Mouse (Mus musculus) heart, adult 2 months (tissue): Measurements from ENCODE around the gene Stk11.

Experiments used
- CTCF ChIP-seq: fragments of 200-600 bp; IDR thresholded peaks from 2 replicates; pipeline ENCODE4 v1.8.1; 2022; ENCODE audit warnings: antibody characterized with exemption, mild to moderate bottlenecking, moderate library complexity
- EP300 ChIP-seq: fragments of 200-500 bp; IDR thresholded peaks from 2 replicates; pipeline ENCODE4 v1.6.1; 2011; ENCODE audit warnings: low read depth, low read length, control low read depth; ENCODE audit not compliant: insufficient read depth
- POLR2A ChIP-seq: fragments of 200-500 bp; IDR thresholded peaks from 2 replicates; pipeline ENCODE4 v1.6.1; 2011; ENCODE audit warnings: mild to moderate bottlenecking, low read depth, low read length, control low read depth; ENCODE audit not compliant: insufficient read depth

GRCm38 (mm10) chr10:80069948-80070450 lies 45.6 kb upstream of the Stk11 start:
- TF ChIP-seq CTCF (no peak), EP300 (no peak), POLR2A (no peak)
